Mouse (Mus musculus) CD4-positive, CD25-positive, alpha-beta regulatory T cell, adult 4 months (primary cell): ENCODE data around the gene Capn11. TPM values are rescaled to one million over a fixed set of nuclear protein-coding genes. Genes with fewer than 3 reads are reported as not detected.
A peak's percentile ranks its signal among the peaks of the same experiment; 100 is the strongest.

ENCODE experiments used
- ATAC-seq: one replicate; pipeline ENCODE4 v1.8.0; 2017
- polyA plus RNA-seq, 2 experiments: library from polyadenylated mRNA; unstranded; fragments of 100-300 nt; shearing (Covaris generic); gene quantifications; one replicate each; pipeline ENCODE4 v1.2.1; 2017

Gene Capn11
- polyA plus RNA-seq, 2 experiments from 2014 or later: 1.9 to 2.4 TPM

GRCm38 (mm10) chr17:45596631-45597396 lies 62.3 kb downstream of the Capn11 start:
- peak; percentile 21 for ATAC-seq

- peak; percentile 10 for ATAC-seq
Measured at GRCm38 (mm10) chr17:45595736-45596390, 63.3 kb downstream of the Capn11 start.

- ATAC-seq: peak; percentile 73
Measured at GRCm38 (mm10) chr17:45594881-45595735, 64.0 kb downstream of the Capn11 start.

- no peak for ATAC-seq
Measured at GRCm38 (mm10) chr17:45594195-45594594, 64.9 kb downstream of the Capn11 start.

GRCm38 (mm10) chr17:45593479-45593878 lies 65.6 kb downstream of the Capn11 start:
- no peak for ATAC-seq

GRCm38 (mm10) chr17:45592606-45593431 lies 66.3 kb downstream of the Capn11 start:
- no peak for ATAC-seq

- no peak for ATAC-seq
Measured at GRCm38 (mm10) chr17:45591701-45592605, 67.2 kb downstream of the Capn11 start.

- ATAC-seq: no peak
Measured at GRCm38 (mm10) chr17:45590410-45590809, 68.7 kb downstream of the Capn11 start.

- no peak for ATAC-seq
Measured at GRCm38 (mm10) chr17:45589844-45590243, 69.3 kb downstream of the Capn11 start.

- no peak for ATAC-seq
Measured at GRCm38 (mm10) chr17:45589236-45589635, 69.9 kb downstream of the Capn11 start.

- no peak for ATAC-seq
Measured at GRCm38 (mm10) chr17:45588370-45588769, 70.8 kb downstream of the Capn11 start.

- ATAC-seq: no peak
Measured at GRCm38 (mm10) chr17:45586449-45586837, 72.7 kb downstream of the Capn11 start.

- ATAC-seq: no peak
Measured at GRCm38 (mm10) chr17:45585725-45586448, 73.2 kb downstream of the Capn11 start.

- no peak for ATAC-seq
Measured at GRCm38 (mm10) chr17:45584939-45585678, 74.0 kb downstream of the Capn11 start.

- no peak for ATAC-seq
Measured at GRCm38 (mm10) chr17:45584096-45584896, 74.8 kb downstream of the Capn11 start.

- peak; percentile 26 for ATAC-seq
Measured at GRCm38 (mm10) chr17:45582715-45583355, 76.3 kb downstream of the Capn11 start.

- ATAC-seq: no peak
Measured at GRCm38 (mm10) chr17:45582188-45582587, 76.9 kb downstream of the Capn11 start.

GRCm38 (mm10) chr17:45581567-45581983 lies 77.5 kb downstream of the Capn11 start:
- peak; percentile 82 for ATAC-seq
